Mouse (Mus musculus): ENCODE results near the gene Ahctf1.

GRCm38 (mm10) chr1:179787281-179787680 lies 16.2 kb downstream of the Ahctf1 start:
- TF ChIP-seq POLR2A (IDR thresholded peaks at IDR 0.05; ENCODE audit: control insufficient read depth, low read depth, low read length) (no peak), CTCF (IDR thresholded peaks at IDR 0.05; ENCODE audit: control insufficient read depth, insufficient read depth, insufficient replicate concordance, low read depth, low read length) (no peak)
